Mouse (Mus musculus): ENCODE results near the gene Snrk. TPM values are rescaled to one million over a fixed set of nuclear protein-coding genes. Genes with fewer than 3 reads are reported as not detected.
A peak's percentile ranks its signal among the peaks of the same experiment; 100 is the strongest.

The Snrk gene
- polyA plus RNA-seq, 1 experiment: 323 TPM

GRCm38 (mm10) chr9:122109553-122110225 lies 7.4 kb upstream of the Snrk start:
- no peak overlapping the region for H3K27ac ChIP-seq (ENCODE audit: insufficient read depth, low read length)
- H3K4me3 ChIP-seq (replicated peaks; ENCODE audit: insufficient read depth, low read depth, low read length): no peak overlapping the region
- no peaks in the 10 kb centered on the region for H3K27me3 ChIP-seq (ENCODE audit: control insufficient read depth, insufficient read depth, low read length)
- TF ChIP-seq POLR2A (IDR thresholded peaks at IDR 0.05; ENCODE audit: borderline replicate concordance, insufficient read depth, low read length) (no peak), CTCF (IDR thresholded peaks at IDR 0.05; ENCODE audit: borderline replicate concordance, insufficient read depth, low read depth, low read length) (no peak)
- 45% methylated on average over 8 of the region's 8 CpGs for WGBS
- peak in 1 of 2 experiments; percentile 50 for DNase-seq
- peaks cover 4% of the 10 kb centered on the region; the same call in 1 of the 2 replicates for H3K4me1 ChIP-seq (ENCODE audit: control insufficient read depth, insufficient read depth, low read length)

- Histone ChIP-seq H3K4me1 (ENCODE audit: control insufficient read depth, insufficient read depth, low read length) (peaks cover 8% of the 10 kb centered on the region; the same call in 1 of the 2 replicates), H3K27me3 (ENCODE audit: control insufficient read depth, insufficient read depth, low read length) (no peaks in the 10 kb centered on the region), H3K4me3 (replicated peaks; ENCODE audit: insufficient read depth, low read depth, low read length) (no peak overlapping the region), H3K27ac (ENCODE audit: insufficient read depth, low read length) (no peak overlapping the region)
- TF ChIP-seq CTCF (IDR thresholded peaks at IDR 0.05; ENCODE audit: borderline replicate concordance, insufficient read depth, low read depth, low read length) (no peak), POLR2A (IDR thresholded peaks at IDR 0.05; ENCODE audit: borderline replicate concordance, insufficient read depth, low read length) (no peak)
- DNase-seq: no peak
- 89% methylated on average over 6 of the region's 6 CpGs for WGBS
These were observed 6.6 kb upstream of the Snrk start for GRCm38 (mm10) chr9:122110508-122110907.

GRCm38 (mm10) chr9:122110921-122111320 lies 6.1 kb upstream of the Snrk start:
- Histone ChIP-seq H3K4me1 (ENCODE audit: control insufficient read depth, insufficient read depth, low read length) (peaks cover 9% of the 10 kb centered on the region; the same call in 1 of the 2 replicates), H3K4me3 (replicated peaks; ENCODE audit: insufficient read depth, low read depth, low read length) (no peak overlapping the region), H3K27ac (ENCODE audit: insufficient read depth, low read length) (no peak overlapping the region), H3K27me3 (ENCODE audit: control insufficient read depth, insufficient read depth, low read length) (no peaks in the 10 kb centered on the region)
- 86% methylated on average over 5 of the region's 5 CpGs for WGBS
- no peak for DNase-seq
- no peak for TF ChIP-seq POLR2A (IDR thresholded peaks at IDR 0.05; ENCODE audit: borderline replicate concordance, insufficient read depth, low read length)
- no peak for TF ChIP-seq CTCF (IDR thresholded peaks at IDR 0.05; ENCODE audit: borderline replicate concordance, insufficient read depth, low read depth, low read length)

- Histone ChIP-seq H3K27ac (ENCODE audit: insufficient read depth, low read length) (no peak overlapping the region), H3K27me3 (ENCODE audit: control insufficient read depth, insufficient read depth, low read length) (no peaks in the 10 kb centered on the region), H3K4me1 (ENCODE audit: control insufficient read depth, insufficient read depth, low read length) (peaks cover 5% of the 10 kb centered on the region; the same call in 1 of the 2 replicates), H3K4me3 (replicated peaks; ENCODE audit: insufficient read depth, low read depth, low read length) (no peak overlapping the region)
- WGBS: 13% methylated on average over 4 of the region's 4 CpGs
- DNase-seq: peak; percentile 48 to 61
- no peak for TF ChIP-seq CTCF (IDR thresholded peaks at IDR 0.05; ENCODE audit: borderline replicate concordance, insufficient read depth, low read depth, low read length)
- no peak for TF ChIP-seq POLR2A (IDR thresholded peaks at IDR 0.05; ENCODE audit: borderline replicate concordance, insufficient read depth, low read length)
These were observed 1.5 kb upstream of the Snrk start for GRCm38 (mm10) chr9:122115552-122115951.

GRCm38 (mm10) chr9:122116359-122116758 lies 707 bp upstream of the Snrk start:
- Histone ChIP-seq H3K4me3 (replicated peaks; ENCODE audit: insufficient read depth, low read depth, low read length) (no peak overlapping the region), H3K27me3 (ENCODE audit: control insufficient read depth, insufficient read depth, low read length) (no peaks in the 10 kb centered on the region), H3K27ac (ENCODE audit: insufficient read depth, low read length) (0 out of 2 replicates have a peak overlapping the region, but pooled peaks have one; percentile 21), H3K4me1 (ENCODE audit: control insufficient read depth, insufficient read depth, low read length) (peaks cover 8% of the 10 kb centered on the region; the same call in 1 of the 2 replicates)
- peak; percentile 38 to 70 for DNase-seq
- WGBS: 0% methylated on average over 1 of the region's 1 CpGs
- TF ChIP-seq CTCF (IDR thresholded peaks at IDR 0.05; ENCODE audit: borderline replicate concordance, insufficient read depth, low read depth, low read length): no peak

GRCm38 (mm10) chr9:122117692-122118529 lies 845 bp downstream of the Snrk start:
- DNase-seq: peak; percentile 53 to 67
- no peaks in the 10 kb centered on the region for H3K27me3 ChIP-seq (ENCODE audit: control insufficient read depth, insufficient read depth, low read length)
- peak overlapping the region; percentile 90 for H3K27ac ChIP-seq (ENCODE audit: insufficient read depth, low read length)
- under 1% methylated on average over 40 of the region's 40 CpGs for WGBS
- peak overlapping the region; percentile 99 for H3K4me3 ChIP-seq (replicated peaks; ENCODE audit: insufficient read depth, low read depth, low read length)
- TF ChIP-seq POLR2A (IDR thresholded peaks at IDR 0.05; ENCODE audit: borderline replicate concordance, insufficient read depth, low read length) (0 out of 2 replicates have a peak, but pooled peaks have one; percentile 9), CTCF (IDR thresholded peaks at IDR 0.05; ENCODE audit: borderline replicate concordance, insufficient read depth, low read depth, low read length) (no peak)
- peaks cover 16% of the 10 kb centered on the region; the same call in 1 of the 2 replicates for H3K4me1 ChIP-seq (ENCODE audit: control insufficient read depth, insufficient read depth, low read length)

GRCm38 (mm10) chr9:122120089-122120488 lies 3.0 kb downstream of the Snrk start:
- TF ChIP-seq POLR2A (IDR thresholded peaks at IDR 0.05; ENCODE audit: borderline replicate concordance, insufficient read depth, low read length): peak; percentile 36; the same call in 1 of the 2 replicates
- TF ChIP-seq CTCF (IDR thresholded peaks at IDR 0.05; ENCODE audit: borderline replicate concordance, insufficient read depth, low read depth, low read length): peak; percentile 85
- peak overlapping the region; percentile 12; the same call in 1 of the 2 replicates for H3K27ac ChIP-seq (ENCODE audit: insufficient read depth, low read length)
- H3K27me3 ChIP-seq (ENCODE audit: control insufficient read depth, insufficient read depth, low read length): no peaks in the 10 kb centered on the region
- peak overlapping the region; percentile 72 for H3K4me3 ChIP-seq (replicated peaks; ENCODE audit: insufficient read depth, low read depth, low read length)
- peak; percentile 78 to 85 for DNase-seq
- peaks cover 23% of the 10 kb centered on the region; the same call in 1 of the 2 replicates for H3K4me1 ChIP-seq (ENCODE audit: control insufficient read depth, insufficient read depth, low read length)
- WGBS: 7% methylated on average over 3 of the region's 3 CpGs

Data from cerebellum, adult 2 months (tissue).